Mouse (Mus musculus) urinary bladder, postnatal 14 days (tissue): ENCODE data around the gene Dyx1c1.
A peak's percentile ranks its signal among the peaks of the same experiment; 100 is the strongest.

ENCODE experiments used
- DNase-seq: peaks from one replicate; pipeline ENCODE4 v3.0.0; 2021; ENCODE audit warnings: low spot score

The Dyx1c1 gene

DNA sequence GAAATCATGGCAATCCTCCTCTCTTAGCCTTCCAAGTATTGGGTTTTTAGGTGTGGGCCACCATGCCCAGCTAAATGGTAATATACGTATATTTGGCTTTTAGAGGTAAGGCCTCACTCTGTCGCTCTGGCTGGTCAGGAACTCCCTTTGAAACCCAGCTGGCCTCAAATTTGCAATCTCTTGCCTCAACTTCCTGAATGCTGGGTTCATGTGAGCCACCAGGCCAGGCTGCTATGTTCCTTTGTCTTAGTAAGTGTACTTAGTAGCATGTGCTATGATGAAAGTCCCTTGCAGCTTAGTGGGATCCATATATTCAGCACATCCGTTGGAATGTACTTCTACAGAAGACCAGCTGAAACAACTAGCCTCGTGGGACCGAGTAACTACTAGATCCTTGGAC, 16.1 kb downstream of the Dyx1c1 start:
- DNase-seq, result no peak

DNA sequence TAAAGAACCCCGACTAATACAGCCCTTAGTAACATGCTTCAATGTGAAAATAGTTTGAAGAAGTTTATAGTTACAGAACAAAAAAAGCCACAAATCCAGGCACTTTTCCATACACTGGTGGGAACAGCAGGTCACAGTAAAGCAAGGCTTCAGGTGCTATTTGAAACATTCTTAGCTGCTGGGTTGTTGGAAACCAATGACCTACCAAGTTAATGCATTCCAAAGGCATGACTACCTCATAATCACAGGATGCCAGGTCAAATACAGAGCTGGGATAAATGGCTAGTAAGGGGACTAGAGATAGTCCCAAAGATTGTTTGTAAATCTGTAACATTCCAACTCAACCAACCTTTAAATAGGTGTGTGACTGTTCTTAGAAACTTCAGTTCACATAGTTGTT, 16.7 kb downstream of the Dyx1c1 start:
- DNase-seq, result no peak

DNA sequence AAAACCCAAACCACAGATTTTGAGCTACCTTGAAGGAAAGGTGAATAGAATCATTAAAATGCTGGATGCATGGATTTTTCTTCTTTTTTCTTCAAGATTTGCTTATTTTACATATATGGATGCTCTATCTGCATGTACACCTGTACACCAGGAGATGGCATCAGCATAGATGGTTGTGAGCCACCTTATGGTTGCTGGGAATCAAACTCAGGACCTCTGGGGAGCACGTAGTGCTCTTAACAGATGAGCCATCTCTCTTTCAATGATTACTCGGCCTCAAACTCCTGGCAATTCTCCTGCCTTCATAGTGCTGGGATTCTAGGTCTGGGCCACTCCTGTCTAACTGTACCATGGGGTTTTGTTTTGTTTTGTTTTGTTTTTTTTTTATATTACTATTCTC, 24.5 kb downstream of the Dyx1c1 start:
- no peak for DNase-seq

DNA sequence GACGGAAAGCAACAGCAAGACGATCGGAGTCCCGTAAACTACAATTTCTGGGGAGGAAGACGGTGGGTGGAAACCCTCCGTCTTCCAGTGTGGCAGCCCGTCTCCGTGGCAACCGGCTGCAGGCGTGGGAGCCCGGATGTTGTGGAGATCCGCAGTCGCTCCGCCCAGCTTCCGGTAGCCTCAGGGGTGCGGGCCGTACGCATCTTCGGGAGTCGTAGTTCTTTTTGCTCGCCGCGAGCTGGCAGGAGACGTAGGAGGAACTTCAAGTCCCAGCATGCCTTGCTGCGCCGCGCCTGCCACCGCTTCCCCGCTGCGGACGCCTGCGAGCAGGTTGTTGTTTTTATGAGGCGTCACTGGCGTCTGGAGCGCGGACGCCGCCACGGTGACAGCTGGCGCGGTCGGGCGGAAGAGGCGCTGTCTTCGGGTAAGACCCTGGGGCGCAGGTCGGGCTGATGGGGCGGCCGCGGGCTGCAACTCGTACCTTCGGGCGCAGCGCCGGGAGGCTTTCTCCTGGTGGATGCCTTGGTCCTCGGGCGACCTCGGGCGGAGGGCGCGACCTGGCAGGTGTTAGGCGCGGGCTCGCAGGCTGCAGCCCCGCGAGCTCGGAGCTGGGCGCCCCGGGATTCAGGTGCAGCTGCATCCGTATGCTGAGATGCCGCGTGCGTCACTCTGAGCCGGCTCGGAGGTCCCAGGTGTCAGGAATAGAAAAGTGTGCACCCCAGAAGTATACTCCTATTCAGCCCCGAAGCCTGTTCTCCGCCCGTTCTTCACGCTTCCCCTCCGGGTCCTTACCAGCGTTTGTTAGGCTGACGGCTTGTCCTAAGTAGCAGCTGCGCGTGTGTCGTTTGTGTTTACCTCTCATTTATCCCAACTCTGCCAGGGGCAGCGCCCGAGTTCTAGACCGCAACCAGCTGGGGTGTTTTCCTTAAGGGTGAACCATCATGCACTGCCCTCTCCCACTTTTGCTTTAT, 26.9 kb downstream of the Dyx1c1 start, which contains the start of the genes Ccpg1os and Ccpg1:
Ccpg1os (minus strand) TSS at position 133 of the 971 bp plus-strand sequence.
Ccpg1 (plus strand) TSS at position 180 of the 971 bp plus-strand sequence.
- peak; percentile 97 for DNase-seq

- no peak for DNase-seq
These were observed 29.1 kb downstream of the Dyx1c1 start for GRCm38 (mm10) chr9:72987703-72988102.

- no peak for DNase-seq
These were observed 30.1 kb downstream of the Dyx1c1 start for GRCm38 (mm10) chr9:72988706-72989105.

GRCm38 (mm10) chr9:72991420-72991819, 32.8 kb downstream of the Dyx1c1 start:
- no peak for DNase-seq

DNA sequence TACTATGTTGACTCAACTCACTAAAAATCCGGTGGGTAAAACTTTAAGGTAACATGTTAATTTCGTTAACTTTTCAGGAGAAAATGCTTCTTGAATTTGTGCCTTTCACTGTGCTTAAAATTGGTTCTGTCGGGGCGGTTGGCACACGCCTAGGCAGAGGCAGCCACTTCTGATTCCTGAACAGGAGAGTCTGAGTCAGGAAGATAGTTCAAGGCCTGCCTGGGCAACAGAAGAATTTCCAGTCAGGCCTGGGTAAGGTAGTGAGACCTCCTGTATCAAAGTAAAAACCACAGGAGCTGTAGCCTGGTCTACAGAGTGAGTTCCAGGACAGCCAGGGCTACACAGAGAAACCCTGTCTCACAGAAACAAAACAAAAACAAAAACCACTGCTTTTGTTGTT, 34.0 kb downstream of the Dyx1c1 start:
- DNase-seq, result no peak

GRCm38 (mm10) chr9:72996167-72996566, 37.6 kb downstream of the Dyx1c1 start:
- no peak for DNase-seq

DNA sequence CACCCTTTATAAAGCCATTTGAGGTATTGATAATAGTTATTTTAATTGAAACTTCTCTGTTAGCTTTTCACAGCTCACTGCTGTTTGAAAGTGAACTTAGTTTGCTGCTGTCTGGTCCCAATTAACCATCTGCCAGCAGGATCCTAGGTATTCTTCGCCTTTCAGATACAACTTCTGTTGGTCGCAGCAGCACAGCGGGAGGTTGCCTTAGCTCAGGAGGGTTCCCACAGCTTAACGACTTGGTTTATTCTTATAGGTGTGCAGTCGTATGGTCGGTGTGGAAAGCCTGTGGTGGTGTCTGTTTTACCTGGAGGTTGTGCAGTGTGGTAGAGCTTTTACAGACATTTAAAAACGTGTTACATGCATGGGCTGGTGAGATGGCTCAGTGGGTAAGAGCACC, 38.2 kb downstream of the Dyx1c1 start:
- no peak for DNase-seq

- no peak for DNase-seq
These were observed 41.9 kb downstream of the Dyx1c1 start for GRCm38 (mm10) chr9:73000487-73000886.

DNA sequence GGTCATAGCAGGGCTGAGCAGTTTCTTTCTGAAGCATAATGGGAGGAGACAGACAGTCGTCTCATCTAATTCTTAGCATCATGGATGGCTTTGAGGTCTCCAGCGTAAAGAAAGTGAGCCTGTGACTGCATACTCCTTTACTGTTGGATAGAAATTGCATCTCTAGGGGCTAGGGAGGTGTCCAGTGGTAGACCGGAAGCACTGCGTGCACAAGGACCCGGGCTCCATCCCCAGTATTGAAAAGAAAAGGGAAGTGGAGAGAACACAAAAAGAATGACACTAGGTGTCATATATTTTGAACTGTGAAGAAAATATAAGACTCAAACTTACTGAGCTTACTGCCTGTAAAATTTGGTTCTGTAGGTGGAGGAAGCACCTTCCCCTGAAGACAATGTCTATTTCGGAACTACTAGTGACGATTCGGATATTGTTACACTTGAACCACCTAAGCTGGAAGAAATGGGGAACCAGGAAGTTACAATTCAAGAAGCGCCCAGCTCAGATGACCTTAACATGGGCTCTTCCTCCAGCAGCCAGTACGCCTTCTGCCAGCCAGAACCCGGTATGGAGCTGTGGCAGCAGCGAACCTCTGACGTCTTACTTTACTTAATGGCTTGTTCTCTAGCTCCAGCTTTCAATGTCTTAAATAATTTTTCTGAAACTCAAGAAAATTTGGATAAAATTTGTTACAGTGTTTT, 42.9 kb downstream of the Dyx1c1 start:
- no peak for DNase-seq

DNA sequence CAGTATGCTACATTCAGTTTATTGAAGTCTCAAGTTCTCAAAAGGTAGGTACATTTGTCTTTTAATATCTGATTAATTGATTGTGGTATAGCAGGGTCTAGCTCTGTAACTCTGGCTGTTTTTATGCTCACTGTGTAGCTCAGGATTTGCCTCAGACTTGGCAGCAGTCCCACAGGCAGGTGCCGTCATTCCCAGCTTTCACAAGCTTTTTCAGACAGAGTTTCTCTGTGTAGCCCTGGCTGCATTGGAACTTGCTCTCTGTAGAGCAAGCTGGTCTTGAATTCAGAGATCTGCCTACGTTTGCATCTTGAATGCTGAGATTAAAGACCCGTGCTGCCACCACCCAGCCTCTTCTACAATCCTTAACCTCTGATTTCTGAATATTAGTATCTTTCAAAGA, 43.6 kb downstream of the Dyx1c1 start:
- DNase-seq, result no peak

- no peak for DNase-seq
These were observed 45.5 kb downstream of the Dyx1c1 start for GRCm38 (mm10) chr9:73004076-73004475.

GRCm38 (mm10) chr9:73005106-73005505, 46.5 kb downstream of the Dyx1c1 start:
- no peak for DNase-seq

GRCm38 (mm10) chr9:73006175-73006574, 47.6 kb downstream of the Dyx1c1 start:
- DNase-seq, result no peak

- no peak for DNase-seq
These were observed 49.8 kb downstream of the Dyx1c1 start for GRCm38 (mm10) chr9:73008384-73008783.

GRCm38 (mm10) chr9:73012629-73013028, 54.0 kb downstream of the Dyx1c1 start:
- DNase-seq, result no peak

DNA sequence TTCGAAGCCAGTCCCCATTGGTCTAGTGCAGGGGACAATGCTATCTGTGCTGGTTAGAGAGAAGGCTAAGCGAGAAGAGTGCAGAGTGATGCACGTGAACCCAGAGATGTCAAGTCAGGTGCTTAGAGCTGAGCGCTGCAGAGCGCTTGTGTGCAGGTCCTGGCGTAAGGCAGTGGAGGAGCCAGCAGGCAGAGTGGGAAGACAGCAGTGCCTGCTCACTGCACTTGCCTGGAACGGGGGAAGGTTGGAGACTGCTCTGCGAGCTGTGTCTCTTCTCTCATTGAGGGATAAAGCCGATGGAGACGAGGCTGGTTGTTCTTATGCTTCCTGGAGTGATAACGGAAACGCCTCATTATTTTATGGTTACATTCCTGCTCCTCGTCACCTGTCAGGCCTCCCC, 56.1 kb downstream of the Dyx1c1 start:
- no peak for DNase-seq

DNA sequence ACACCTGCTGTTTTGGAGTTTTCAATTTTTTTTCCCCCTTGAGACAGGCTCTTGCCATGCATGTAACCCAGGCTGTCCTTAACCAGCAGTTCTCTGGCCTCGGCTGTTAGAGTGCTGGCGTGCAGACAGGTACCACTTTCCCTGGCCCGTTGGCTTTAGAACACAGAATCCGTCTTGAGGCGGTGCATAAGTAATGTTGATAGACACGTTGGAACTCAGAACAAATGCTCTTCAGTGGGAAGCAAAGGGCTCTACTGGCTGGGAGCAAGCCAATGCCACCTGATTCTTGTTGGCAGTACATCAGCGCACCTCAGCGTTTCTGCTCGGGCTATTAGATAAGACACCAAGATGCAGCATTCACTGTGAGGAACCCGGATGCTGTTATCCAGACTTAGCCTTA, 61.3 kb downstream of the Dyx1c1 start:
- DNase-seq, result no peak

GRCm38 (mm10) chr9:73020566-73021097, 62.0 kb downstream of the Dyx1c1 start:
- no peak for DNase-seq
